Mouse (Mus musculus) adrenal gland, postnatal 4 days (tissue): Measurements from ENCODE around the gene Tnfaip6. TPM values are rescaled to one million over a fixed set of nuclear protein-coding genes. Genes with fewer than 3 reads are reported as not detected.

Experiments used
- DNase-seq, 2 experiments: peaks; one replicate each; pipeline ENCODE4 v3.0.0; 2021 to 2022; ENCODE audit warnings: low spot score in 2 of 2, mixed read lengths in 2 of 2
- total RNA-seq, 2 experiments: library from RNA; stranded (reverse); gene quantifications; 2 replicates each; pipeline ENCODE4 v1.2.3; 2021

Tnfaip6 gene
- total RNA-seq, 2 experiments from 2014 or later = 1.9 to 2.3 TPM

DNA sequence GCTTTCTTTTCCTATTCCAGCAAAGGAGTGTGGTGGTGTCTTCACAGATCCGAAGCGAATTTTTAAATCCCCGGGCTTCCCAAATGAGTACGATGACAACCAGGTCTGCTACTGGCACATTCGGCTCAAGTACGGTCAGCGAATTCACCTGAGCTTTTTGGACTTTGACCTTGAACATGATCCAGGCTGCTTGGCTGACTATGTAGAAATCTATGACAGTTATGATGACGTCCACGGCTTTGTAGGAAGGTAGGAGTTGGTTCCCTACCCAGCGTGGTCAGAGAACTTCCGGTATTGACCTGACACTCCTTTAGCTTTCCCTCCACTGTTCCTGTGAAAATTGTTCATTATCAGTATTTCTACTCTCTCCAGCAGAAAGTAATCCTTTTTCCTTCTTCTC is 13.0 kb downstream of the Tnfaip6 start:
- DNase-seq = no peak

DNA sequence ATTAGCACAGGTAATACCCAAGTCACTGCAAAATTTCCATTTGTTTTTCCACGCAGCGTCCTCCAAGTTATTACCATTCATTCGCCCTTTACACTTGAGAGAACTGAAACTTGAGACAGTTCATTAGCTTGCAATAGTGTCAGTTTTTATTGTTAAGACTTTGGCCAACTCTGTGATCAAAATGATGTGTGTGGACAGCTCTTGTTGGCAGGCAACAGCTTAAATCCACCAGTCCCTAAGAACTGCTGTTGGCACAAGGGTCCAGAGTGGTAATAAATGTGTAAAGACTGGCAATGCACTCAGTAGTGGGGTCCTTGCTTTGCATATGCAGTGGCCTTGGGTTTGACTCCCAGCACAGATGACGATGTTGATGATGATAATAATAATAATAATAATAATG is 14.5 kb downstream of the Tnfaip6 start:
- DNase-seq = no peak

DNA sequence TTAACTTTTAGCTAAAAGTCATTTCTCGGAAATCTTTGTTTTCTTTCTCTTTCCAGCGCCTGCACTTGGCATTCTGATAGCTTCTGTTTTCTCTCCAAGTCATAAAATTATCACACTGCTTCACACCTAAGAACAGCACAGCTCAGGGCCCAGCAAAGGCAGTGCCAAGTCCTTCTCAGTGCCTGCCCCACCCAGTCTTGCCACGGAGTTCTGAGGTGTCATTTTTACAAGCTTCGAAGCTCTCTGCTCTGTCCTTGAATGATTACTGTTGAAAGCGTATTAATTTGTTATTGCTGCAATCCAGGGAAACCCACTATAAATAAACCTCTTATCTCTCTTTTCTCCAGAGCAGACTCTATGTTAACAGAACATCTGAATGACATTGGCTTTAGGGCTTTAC is 15.7 kb downstream of the Tnfaip6 start:
- DNase-seq = no peak

DNA sequence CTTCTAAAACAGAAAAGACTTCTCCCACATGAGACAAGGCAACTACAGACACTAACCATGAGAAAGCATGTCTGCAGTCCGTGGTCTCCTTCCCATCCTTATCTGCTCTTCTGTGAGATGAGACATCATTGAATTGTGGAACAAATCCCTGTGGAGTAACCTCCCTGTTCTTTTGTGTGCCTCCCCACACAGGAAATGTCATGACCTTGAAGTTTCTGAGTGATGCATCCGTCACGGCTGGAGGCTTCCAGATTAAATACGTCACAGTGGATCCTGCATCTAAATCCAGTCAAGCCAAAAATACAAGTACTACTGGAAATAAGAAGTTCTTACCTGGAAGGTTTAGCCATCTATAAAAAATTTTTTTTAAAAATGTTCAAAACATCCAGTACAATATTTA is 17.8 kb downstream of the Tnfaip6 start:
- no peak for DNase-seq

DNA sequence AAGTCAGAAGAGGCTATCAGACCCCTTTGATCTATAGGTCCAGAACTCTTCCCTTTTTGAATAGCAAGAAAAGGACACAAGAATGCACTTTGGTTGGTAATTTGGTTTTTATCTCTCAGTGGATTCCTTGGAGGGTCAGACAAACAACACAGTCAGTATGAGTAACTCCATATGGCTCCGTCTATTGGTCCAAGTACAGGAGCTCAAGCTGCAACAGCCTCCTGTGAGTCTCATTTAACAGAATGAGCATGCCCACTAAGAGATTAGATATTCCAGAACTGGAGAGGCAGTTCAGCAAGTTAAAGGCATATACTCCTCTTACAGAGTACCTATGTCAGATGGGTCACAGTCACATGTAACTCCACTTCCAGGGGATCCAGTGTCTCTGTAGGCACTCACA is 19.3 kb downstream of the Tnfaip6 start:
- no peak for DNase-seq

DNA sequence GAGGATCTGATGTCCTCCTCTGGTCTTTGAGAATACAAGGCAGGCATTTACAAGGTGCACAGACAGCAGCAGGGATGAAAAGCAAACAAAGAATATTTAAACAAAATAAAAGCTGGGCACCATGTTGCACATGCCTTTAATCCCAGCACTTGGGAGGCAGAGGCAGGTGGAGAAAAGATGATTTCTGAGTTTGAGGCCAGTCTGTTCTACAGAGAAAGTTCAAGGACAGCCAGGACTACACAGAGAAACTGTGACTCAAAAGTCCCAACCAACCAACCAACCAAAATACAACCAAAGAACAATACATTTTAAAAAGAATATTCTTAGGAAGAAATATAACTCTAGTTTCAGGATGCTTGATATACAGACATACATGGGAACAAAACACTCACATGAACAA is 19.9 kb downstream of the Tnfaip6 start:
- DNase-seq = no peak

DNA sequence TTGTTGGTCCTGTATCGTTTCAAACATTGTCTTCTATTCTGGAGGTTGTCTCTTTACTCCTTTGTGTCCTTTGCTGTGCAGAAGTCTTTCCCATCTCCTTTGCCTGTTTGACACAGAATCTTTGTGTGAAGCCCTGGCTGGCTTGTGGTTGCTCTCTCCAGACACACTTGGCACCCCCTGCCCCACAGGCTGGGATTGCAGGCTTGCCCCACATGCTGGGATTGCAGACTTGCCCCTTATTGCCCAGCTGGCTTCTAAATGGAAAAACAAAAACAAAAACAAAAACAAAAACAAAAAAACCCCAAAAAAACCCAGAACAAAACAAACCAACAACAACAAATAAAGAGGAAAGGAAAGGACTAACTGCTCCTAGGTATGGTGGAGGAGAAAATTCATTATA is 30.8 kb downstream of the Tnfaip6 start:
- DNase-seq = no peak

DNA sequence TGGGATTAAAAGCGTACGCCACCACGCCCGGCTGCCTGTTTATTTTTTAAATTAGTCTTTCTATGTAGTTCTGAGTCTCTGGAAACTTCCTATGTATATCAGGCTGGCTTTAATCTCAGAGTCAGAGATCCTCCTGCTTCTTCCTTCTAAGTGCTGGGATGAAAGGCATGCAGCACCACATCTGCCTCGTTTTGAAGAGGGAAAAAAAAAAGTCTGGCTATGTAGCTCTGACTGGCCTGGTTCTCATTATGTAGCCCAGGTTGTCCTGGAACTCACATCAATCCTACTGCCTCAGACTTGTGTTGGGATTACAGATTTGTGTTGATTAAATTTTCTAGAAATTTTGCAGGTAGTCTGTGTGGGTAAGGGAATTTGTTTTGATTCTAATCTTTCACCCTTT is 33.0 kb downstream of the Tnfaip6 start:
- no peak for DNase-seq

DNA sequence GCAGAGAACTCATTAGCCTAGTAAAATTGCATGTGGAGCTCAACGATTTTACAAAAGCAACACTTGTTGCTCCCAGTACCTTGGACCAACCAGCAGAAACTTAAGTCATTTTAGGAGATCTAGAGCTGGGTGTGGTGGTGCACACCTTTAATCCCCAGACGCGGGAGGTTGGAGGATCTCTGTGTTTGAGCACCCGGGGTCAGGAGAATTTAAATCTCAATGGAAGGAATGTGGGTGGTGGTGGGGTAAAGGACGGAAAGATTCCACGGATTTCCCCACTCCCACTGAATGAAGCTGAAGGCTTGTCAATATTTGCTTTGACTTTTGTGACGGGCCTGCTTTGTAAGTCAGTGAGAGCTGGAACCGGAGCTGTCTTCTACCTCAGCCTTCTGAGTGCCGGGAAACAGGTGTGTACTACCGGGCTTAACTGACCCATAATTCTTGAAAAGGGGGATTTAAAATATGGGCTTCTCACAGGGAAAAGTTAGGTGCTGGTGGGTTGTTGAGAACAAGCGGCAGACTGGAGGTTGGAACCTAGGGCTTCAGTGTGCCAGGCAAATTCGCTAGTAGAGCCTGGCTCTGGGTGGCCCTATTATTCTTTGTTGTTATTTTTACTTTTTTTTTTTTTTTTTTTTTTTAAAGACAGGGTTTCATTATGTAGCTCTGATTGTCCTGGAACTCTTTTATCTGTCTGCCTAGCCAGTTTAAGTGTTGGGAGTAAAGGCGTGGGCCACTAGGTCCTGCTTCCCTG is 33.6 kb downstream of the Tnfaip6 start:
- DNase-seq = no peak

DNA sequence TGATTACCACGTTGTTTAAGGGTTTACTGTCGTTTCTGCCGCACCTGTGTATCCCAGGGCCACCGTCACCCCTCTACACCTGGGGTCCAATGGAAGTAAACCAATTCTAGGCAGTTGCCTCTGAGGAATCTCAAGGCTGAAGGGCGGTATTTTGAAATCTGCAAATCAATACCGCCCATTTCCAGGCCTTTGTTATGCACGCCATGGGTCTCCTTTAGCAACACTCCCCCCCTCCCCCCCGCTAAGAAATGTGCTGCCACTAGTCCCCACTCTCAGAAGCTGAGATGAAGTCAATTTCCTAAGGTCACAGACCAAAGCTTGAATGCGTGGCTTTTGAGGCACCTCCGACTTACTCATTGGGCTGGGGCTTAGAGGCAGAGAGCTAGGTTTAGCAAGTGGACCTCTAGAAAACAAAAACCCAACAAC is 34.3 kb downstream of the Tnfaip6 start:
- DNase-seq = no peak

DNA sequence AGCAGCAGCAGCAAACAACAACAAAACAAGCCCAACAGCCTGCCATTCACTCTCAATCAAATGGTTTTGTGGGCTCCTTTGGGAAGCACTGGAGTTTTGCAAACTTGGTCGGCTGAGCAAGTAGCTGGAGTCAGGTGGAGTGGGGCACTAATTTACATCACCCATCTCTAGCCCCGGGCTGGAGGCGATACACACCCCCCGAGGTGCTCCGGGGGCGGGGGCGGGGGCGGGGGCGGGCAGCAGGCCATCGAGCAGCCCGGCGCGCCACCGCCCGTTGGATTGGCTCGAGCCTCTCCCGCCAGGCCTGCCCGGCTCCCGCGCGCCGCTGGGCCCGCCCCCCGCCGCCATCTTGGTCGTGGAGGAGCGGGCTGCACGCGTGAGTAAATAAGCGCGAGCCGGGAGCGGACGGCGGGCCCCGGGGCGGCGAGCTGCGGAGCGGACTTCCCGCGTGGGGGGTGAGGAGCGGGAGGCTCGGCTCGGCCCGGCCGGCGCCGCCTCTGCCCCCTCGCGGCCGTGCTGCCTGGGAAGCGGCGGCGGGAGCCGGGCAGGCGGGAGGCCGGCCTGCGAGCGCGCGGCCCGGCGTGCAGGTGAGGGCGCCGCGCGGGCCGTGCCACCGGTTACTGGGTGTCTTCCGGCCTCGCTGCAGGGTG is 34.8 kb downstream of the Tnfaip6 start, which contains the start of gene Rif1:
Gene Rif1 (plus strand): TSS at position 342 of the 650 bp plus-strand sequence.
- peak; percentile 69 to 78 for DNase-seq

DNA sequence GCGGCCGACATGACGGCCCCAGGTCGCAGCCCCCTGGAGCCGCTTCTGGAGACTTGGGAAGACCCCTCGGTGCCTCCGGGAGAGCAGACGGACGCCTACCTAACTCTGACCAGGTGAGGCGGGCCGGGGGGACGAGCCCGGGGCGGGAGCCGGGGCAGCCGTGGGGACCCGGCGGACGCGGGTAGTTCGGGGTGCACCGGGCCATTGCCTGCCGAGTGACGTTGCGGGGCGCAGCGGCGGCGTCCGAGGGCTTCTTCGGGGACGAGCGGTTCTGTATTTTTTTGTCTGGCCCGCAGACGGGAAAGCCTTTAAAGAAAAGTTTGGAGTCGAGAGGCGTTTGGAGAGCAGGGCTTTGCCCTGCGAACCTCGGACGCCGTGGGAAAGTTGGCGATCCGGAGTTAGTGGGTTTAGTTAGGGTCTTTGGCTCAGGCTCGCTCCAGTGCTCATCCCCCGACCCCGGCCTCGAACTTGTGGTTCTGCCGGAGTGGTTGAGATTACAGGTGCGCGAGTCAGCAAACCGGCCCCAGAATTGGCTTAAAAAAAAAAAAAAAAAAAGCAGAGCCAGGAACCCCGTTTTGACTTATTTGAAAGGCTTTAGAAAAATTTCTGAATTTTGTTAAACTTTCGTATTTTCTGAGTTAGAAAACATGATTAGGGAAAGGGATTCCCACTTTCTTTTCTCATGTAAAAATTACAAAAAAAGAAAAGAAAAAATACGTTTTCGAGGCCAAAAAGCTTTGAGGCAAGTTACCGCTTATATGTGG is 35.5 kb downstream of the Tnfaip6 start:
- DNase-seq = peak; percentile 4 to 6

DNA sequence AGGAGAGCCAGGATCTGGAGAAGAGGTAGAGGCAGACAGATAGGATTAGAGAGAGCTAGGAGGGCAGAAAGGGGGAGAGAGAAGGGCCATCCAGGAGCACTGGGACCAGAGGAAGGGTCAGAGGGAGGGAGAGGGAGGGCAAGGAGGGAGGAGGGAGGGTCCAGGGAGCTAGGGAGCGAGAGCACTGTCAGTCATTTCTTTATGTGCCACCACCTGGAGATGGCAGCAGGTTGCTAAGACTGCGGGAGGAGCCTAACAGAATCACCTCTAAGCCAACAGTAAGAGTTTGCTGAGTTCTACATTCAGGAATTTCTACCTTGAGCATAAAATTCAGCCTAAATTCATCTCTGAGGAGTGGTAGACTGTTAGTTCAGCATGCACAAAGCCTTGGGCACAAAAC is 40.9 kb downstream of the Tnfaip6 start:
- no peak for DNase-seq

DNA sequence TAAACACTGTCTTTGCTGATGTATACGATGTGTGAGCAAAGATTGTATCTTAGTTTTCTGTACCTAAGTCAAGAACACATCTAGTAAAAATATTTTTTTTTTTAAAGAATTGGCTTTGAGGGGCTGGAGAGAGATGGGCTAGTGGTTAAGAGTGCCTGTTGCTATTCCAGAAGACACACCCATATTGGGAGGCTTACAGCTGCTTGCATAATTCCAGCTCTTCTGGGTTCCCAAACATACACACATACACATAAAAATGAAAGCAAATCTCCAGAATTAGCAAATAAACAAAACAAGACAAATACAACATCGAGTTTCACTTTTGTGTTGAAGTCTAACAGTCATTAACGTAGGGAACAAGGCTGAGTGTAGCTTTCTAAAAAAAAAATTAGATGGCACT is 46.2 kb downstream of the Tnfaip6 start:
- no peak for DNase-seq

DNA sequence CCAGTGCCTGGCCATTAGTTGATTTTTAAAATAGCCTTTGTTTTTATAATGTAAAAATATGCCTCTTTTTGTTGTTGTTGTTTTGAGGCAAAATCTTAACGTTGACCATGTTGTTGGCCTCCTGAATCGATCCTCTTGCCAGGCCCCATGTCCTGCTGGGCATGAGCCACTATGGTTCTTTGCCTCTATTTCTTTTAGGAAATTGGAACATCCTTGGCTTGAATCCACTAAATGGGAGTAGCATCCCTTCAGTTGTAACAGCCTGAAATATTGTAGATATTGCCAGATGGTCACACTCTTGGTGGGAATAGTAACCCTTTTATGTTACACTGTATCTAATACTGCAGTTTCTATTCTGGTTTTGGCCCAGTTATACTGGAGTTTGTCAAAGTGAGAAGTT is 46.8 kb downstream of the Tnfaip6 start:
- DNase-seq = no peak

Other genes starting within 250 kb of the Tnfaip6 start
- gene Rbm43, start 102.8 kb upstream of the Tnfaip6 start, total RNA-seq = 10 to 100 TPM; 23.2 to 23.3 TPM
- gene Nmi, start 64.5 kb upstream of the Tnfaip6 start, total RNA-seq = 10 to 100 TPM; 14.9 to 16.4 TPM
- 10 to 100 TPM; 35.3 to 45.4 TPM for gene Rif1, start 34.8 kb downstream of the Tnfaip6 start, total RNA-seq